16 mouse cellular contexts compared by ENCODE assay signal in genomic region chr6:97521279-97522038, GRCm38 (mm10).
DNase-seq lines count a peak whose midpoint lies in the region; ATAC-seq lines count a peak whose summit lies in the region.
"Had no signal": no experiment of that assay in that cellular context is flagged by ENCODE, and none has a peak within 500 bp of the region (broad histone marks: within the 10 kb centered on the region; RNA-seq: fewer than 3 reads in every experiment).

No protein-coding gene starts in this region.

- no peak overlapping the region for H3K4me3 ChIP-seq in hindbrain, embryonic 11.5 days (ENCODE audit: low read depth, low read length)
- H3K4me3 ChIP-seq in hindbrain, embryonic 13.5 days = no peak overlapping the region
- no peak overlapping the region for H3K4me3 ChIP-seq in midbrain, embryonic 13.5 days (replicated peaks)
- H3K4me3 ChIP-seq in midbrain, embryonic 10.5 days = no peak overlapping the region
- H3K4me3 ChIP-seq: erythroblast, embryonic 14.5 days; heart, embryonic 15.5 days; liver, embryonic 13.5 days; megakaryocyte, embryonic 14.5 days had no signal

- H3K27ac ChIP-seq in hindbrain, embryonic 11.5 days (ENCODE audit: low read depth, low read length) = no peak overlapping the region
- H3K27ac ChIP-seq in hindbrain, embryonic 13.5 days = no peak overlapping the region
- peak overlapping the region; percentile 25; the same call in 1 of the 2 replicates for H3K27ac ChIP-seq in midbrain, embryonic 13.5 days
- H3K27ac ChIP-seq in midbrain, embryonic 10.5 days (replicated peaks) = no peak overlapping the region; the same call in 1 of the 2 replicates
- H3K27ac ChIP-seq: heart, embryonic 15.5 days; liver, embryonic 13.5 days had no signal

- peak; percentile 34 to 42 for DNase-seq in cerebellum, postnatal 10 days
- no peak for DNase-seq in cerebellum, adult 18-20 months
- peak; percentile 27 for DNase-seq in hindbrain, embryonic 11.5 days (ENCODE audit: low spot score)
- no peak for DNase-seq in midbrain, embryonic 10.5 days (ENCODE audit: low spot score)
- peak; percentile 45 for DNase-seq in lung, postnatal 25 days (ENCODE audit: low spot score)
- no peak for DNase-seq in layer of hippocampus, adult 9-11 months
- DNase-seq: adrenal gland, adult 2 months; cerebellum, adult 9-11 months; left cerebral cortex, postnatal 4 days; liver, embryonic 13.5 days; right cerebral cortex, postnatal 25 days had no signal

- 60% methylated on average over 13 of the region's 13 CpGs for WGBS in hindbrain, embryonic 11.5 days
- 37% methylated on average over 13 of the region's 13 CpGs for WGBS in hindbrain, embryonic 13.5 days
- 38% methylated on average over 13 of the region's 13 CpGs for WGBS in midbrain, embryonic 13.5 days
- WGBS in midbrain, embryonic 10.5 days = 69% methylated on average over 13 of the region's 13 CpGs

- ATAC-seq in hindbrain, embryonic 11.5 days (ENCODE audit: low FRiP score) = no peak
- no peak for ATAC-seq in hindbrain, embryonic 13.5 days (ENCODE audit: low FRiP score)
- no peak for ATAC-seq in midbrain, embryonic 13.5 days

- H3K36me3 ChIP-seq in hindbrain, embryonic 11.5 days (ENCODE audit: control insufficient read depth, insufficient read depth, low read length) = no peaks in the 10 kb centered on the region
- H3K36me3 ChIP-seq in hindbrain, embryonic 13.5 days = no peaks in the 10 kb centered on the region
- no peaks in the 10 kb centered on the region for H3K36me3 ChIP-seq in midbrain, embryonic 13.5 days
- H3K36me3 ChIP-seq in midbrain, embryonic 10.5 days = no peaks in the 10 kb centered on the region
- H3K36me3 ChIP-seq: heart, embryonic 15.5 days; liver, embryonic 13.5 days had no signal

- no peak overlapping the region for H3K4me2 ChIP-seq in hindbrain, embryonic 11.5 days (replicated peaks; ENCODE audit: low read depth, low read length)
- H3K4me2 ChIP-seq in hindbrain, embryonic 13.5 days = no peak overlapping the region
- H3K4me2 ChIP-seq in midbrain, embryonic 13.5 days (replicated peaks) = no peak overlapping the region
- H3K4me2 ChIP-seq: heart, embryonic 15.5 days; liver, embryonic 13.5 days had no signal

- H3K9me3 ChIP-seq in hindbrain, embryonic 11.5 days (ENCODE audit: control insufficient read depth, low read length) = no peaks in the 10 kb centered on the region
- H3K9me3 ChIP-seq in hindbrain, embryonic 13.5 days = no peaks in the 10 kb centered on the region
- H3K9me3 ChIP-seq in midbrain, embryonic 13.5 days = no peaks in the 10 kb centered on the region
- H3K9me3 ChIP-seq in midbrain, embryonic 10.5 days (replicated peaks) = no peaks in the 10 kb centered on the region
- H3K9me3 ChIP-seq: heart, embryonic 15.5 days; liver, embryonic 13.5 days; megakaryocyte, embryonic 14.5 days had no signal

- H3K4me1 ChIP-seq in hindbrain, embryonic 11.5 days (replicated peaks; ENCODE audit: control insufficient read depth, insufficient read depth, low read length) = peaks cover 5% of the 10 kb centered on the region
- peaks cover 57% of the 10 kb centered on the region for H3K4me1 ChIP-seq in hindbrain, embryonic 13.5 days (replicated peaks)
- H3K4me1 ChIP-seq in midbrain, embryonic 13.5 days (replicated peaks) = peaks cover 42% of the 10 kb centered on the region
- H3K4me1 ChIP-seq in midbrain, embryonic 10.5 days = peaks cover 50% of the 10 kb centered on the region

- H3K27me3 ChIP-seq in hindbrain, embryonic 11.5 days (ENCODE audit: control insufficient read depth, insufficient read depth, low read length) = no peaks in the 10 kb centered on the region
- no peaks in the 10 kb centered on the region for H3K27me3 ChIP-seq in hindbrain, embryonic 13.5 days
- H3K27me3 ChIP-seq in midbrain, embryonic 13.5 days = no peaks in the 10 kb centered on the region
- H3K27me3 ChIP-seq in midbrain, embryonic 10.5 days (ENCODE audit: low read depth, poor library complexity, severe bottlenecking) = 0 out of 2 replicates have a peak, but pooled peaks cover 4% of the 10 kb centered on the region
- H3K27me3 ChIP-seq: liver, embryonic 13.5 days had no signal

- no peak overlapping the region for H3K9ac ChIP-seq in hindbrain, embryonic 11.5 days (ENCODE audit: low read depth, low read length)
- no peak overlapping the region for H3K9ac ChIP-seq in hindbrain, embryonic 13.5 days
- no peak overlapping the region for H3K9ac ChIP-seq in midbrain, embryonic 13.5 days (replicated peaks)
- H3K9ac ChIP-seq: heart, embryonic 15.5 days; liver, embryonic 13.5 days had no signal

Comparison
In these comparisons a context has a peak if more than half of its experiments do, and no peak if none do; other contexts are left out.
1. DNase-seq: peak in cerebellum, postnatal 10 days (2 of 2), hindbrain, embryonic 11.5 days (single experiment) and lung, postnatal 25 days (single experiment); none in cerebellum, adult 18-20 months (0 of 2), midbrain, embryonic 10.5 days (single experiment) and layer of hippocampus, adult 9-11 months (single experiment).